Mouse (Mus musculus) heart, embryonic 13.5 days (tissue): ENCODE results near the gene Wwc2. TPM values are rescaled to one million over a fixed set of nuclear protein-coding genes. Genes with fewer than 3 reads are reported as not detected.

Experiments used
- ATAC-seq: fragments of 200-750 bp; cut with Nextera tagmentation; 2 replicates; pipeline ENCODE4 v1.8.0; 2017; ENCODE audit warnings: moderate TSS enrichment; ENCODE audit not compliant: insufficient number of reproducible peaks, low FRiP score, low TSS enrichment; ENCODE audit errors: extremely low read depth
- H3K27ac ChIP-seq: fragments of 300-500 bp; sonication (generic); replicated peaks from 2 replicates; pipeline ENCODE4 v1.5.1; 2015; ENCODE audit warnings: moderate library complexity, mild to moderate bottlenecking, inconsistent platforms
- H3K27me3 ChIP-seq: fragments of 300-500 bp; sonication (generic); replicated peaks from 2 replicates; pipeline ENCODE4 v1.6.1; 2015; ENCODE audit warnings: mild to moderate bottlenecking, inconsistent platforms
- H3K36me3 ChIP-seq: fragments of 300-500 bp; sonication (generic); 2 replicates; pipeline ENCODE4 v1.6.1; 2015; ENCODE audit warnings: mild to moderate bottlenecking, inconsistent platforms
- H3K4me1 ChIP-seq: fragments of 300-500 bp; sonication (generic); 2 replicates; pipeline ENCODE4 v1.6.1; 2015; ENCODE audit warnings: inconsistent platforms
- H3K4me2 ChIP-seq: fragments of 300-500 bp; sonication (generic); 2 replicates; pipeline ENCODE4 v1.6.1; 2015; ENCODE audit warnings: inconsistent platforms, mild to moderate bottlenecking, moderate library complexity
- H3K4me3 ChIP-seq: fragments of 300-500 bp; sonication (generic); 2 replicates; pipeline ENCODE4 v1.5.1; 2015; ENCODE audit warnings: moderate library complexity, mild to moderate bottlenecking, inconsistent platforms
- H3K9ac ChIP-seq: fragments of 300-500 bp; sonication (generic); 2 replicates; pipeline ENCODE4 v1.6.1; 2015; ENCODE audit warnings: inconsistent platforms, mild to moderate bottlenecking, moderate library complexity
- H3K9me3 ChIP-seq: fragments of 300-500 bp; sonication (generic); 2 replicates; pipeline ENCODE4 v1.6.1; 2016; ENCODE audit warnings: inconsistent platforms
- WGBS: fragments of 180-500 bp; shearing (Covaris S2); methylation state at CpG from one replicate; pipeline ENCODE4 v1.1.7; 2015; ENCODE audit warnings: mixed read lengths; 5-methylcytosine and 5-hydroxymethylcytosine counted together
- polyA plus RNA-seq: library from polyadenylated mRNA; unstranded; fragments of >200 nt; fragmentation: Nextera tagmentation; extraction: Ambion mirVana; gene quantifications from 2 replicates; pipeline ENCODE4 v1.2.1, GENCODE M21; 2015

Gene Wwc2
- polyA plus RNA-seq: 10.6 and 11.1 TPM in 2 replicates

- peak within 1 kb of the TSS; percentile 98 for H3K4me3 ChIP-seq
- H3K9me3 ChIP-seq: no peaks in the 10 kb centered on the region
- peaks cover 64% of the 10 kb centered on the region for H3K4me1 ChIP-seq
- no peaks in the 10 kb centered on the region for H3K27me3 ChIP-seq
- peak; percentile 31; the same call in 1 of the 2 replicates for ATAC-seq
- no peaks in the 10 kb centered on the region for H3K36me3 ChIP-seq
- H3K27ac ChIP-seq: peak within 1 kb of the TSS; percentile 98
- 1% methylated on average over 39 of the region's 46 CpGs for WGBS
- peak within 1 kb of the TSS; percentile 86 for H3K4me2 ChIP-seq
- peak within 1 kb of the TSS; percentile 99 for H3K9ac ChIP-seq
Measured at GRCm38 (mm10) chr8:47990911-47991820, at the start of gene Wwc2. Gene Wwc2 (minus strand): TSS chr8:47990924.

DNA sequence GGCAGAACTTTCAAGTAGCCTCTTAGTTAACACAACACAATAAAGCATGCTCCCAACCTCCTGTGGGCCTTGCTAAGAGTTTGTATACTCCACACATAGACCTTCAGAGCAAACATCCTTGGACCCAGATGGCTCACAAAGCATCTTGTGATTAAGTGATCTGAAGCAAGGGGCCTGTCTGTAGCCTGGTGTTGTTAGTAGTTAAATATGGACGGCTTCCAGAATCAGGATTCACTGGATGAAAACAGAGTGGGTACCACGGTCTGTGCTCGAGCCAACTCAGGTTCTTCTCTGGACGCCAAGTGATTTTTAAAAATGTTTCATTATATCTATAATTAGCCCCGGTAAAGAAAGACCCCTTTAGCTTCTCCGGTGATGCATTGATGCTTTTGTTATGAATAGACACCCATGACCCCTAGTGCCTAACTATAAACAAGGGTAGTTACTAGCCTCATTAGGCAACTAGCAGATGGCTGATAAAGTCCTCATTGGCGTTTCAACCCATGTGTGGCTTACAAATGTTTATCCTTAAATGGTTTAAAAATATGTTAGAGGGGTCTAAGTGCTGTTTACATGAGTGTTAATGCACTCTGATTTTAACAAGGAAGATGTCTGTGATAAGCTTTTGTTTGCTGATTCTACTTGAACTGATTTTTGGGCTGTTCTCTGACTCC lies 47.7 kb upstream of the Wwc2 start:
- H3K4me2 ChIP-seq: no peak overlapping the region
- no peaks in the 10 kb centered on the region for H3K4me1 ChIP-seq
- no peak for ATAC-seq
- H3K36me3 ChIP-seq: no peaks in the 10 kb centered on the region
- H3K27ac ChIP-seq: no peak overlapping the region
- H3K9ac ChIP-seq: no peak overlapping the region
- H3K9me3 ChIP-seq: no peaks in the 10 kb centered on the region
- WGBS: 71% methylated on average over 7 of the region's 7 CpGs
- no peaks in the 10 kb centered on the region for H3K27me3 ChIP-seq
- H3K4me3 ChIP-seq: no peak overlapping the region

GRCm38 (mm10) chr8:48032046-48032445 lies 41.3 kb upstream of the Wwc2 start:
- no peaks in the 10 kb centered on the region for H3K27me3 ChIP-seq
- H3K36me3 ChIP-seq: no peaks in the 10 kb centered on the region
- H3K9ac ChIP-seq: no peak overlapping the region
- H3K4me3 ChIP-seq: no peak overlapping the region
- no peaks in the 10 kb centered on the region for H3K4me1 ChIP-seq
- H3K9me3 ChIP-seq: no peaks in the 10 kb centered on the region
- no peak for ATAC-seq
- H3K4me2 ChIP-seq: no peak overlapping the region
- H3K27ac ChIP-seq: no peak overlapping the region
- WGBS: 9% methylated on average over 2 of the region's 2 CpGs

GRCm38 (mm10) chr8:48030667-48031066 lies 39.9 kb upstream of the Wwc2 start:
- Histone ChIP-seq H3K4me1 (no peaks in the 10 kb centered on the region), H3K4me3 (no peak overlapping the region), H3K4me2 (no peak overlapping the region), H3K9ac (no peak overlapping the region), H3K27me3 (no peaks in the 10 kb centered on the region), H3K9me3 (no peaks in the 10 kb centered on the region), H3K36me3 (no peaks in the 10 kb centered on the region), H3K27ac (no peak overlapping the region)
- WGBS: 58% methylated on average over 1 of the region's 1 CpGs
- no peak for ATAC-seq

- Histone ChIP-seq H3K4me1 (no peaks in the 10 kb centered on the region), H3K27ac (no peak overlapping the region), H3K9me3 (peaks cover 6% of the 10 kb centered on the region; the same call in 1 of the 2 replicates), H3K36me3 (no peaks in the 10 kb centered on the region), H3K9ac (no peak overlapping the region), H3K4me3 (no peak overlapping the region), H3K27me3 (no peaks in the 10 kb centered on the region), H3K4me2 (no peak overlapping the region)
- no peak for ATAC-seq
- WGBS: 72% methylated on average over 11 of the region's 11 CpGs
Measured at GRCm38 (mm10) chr8:48026796-48027195, 36.1 kb upstream of the Wwc2 start.

GRCm38 (mm10) chr8:48023206-48023605 lies 32.5 kb upstream of the Wwc2 start:
- Histone ChIP-seq H3K36me3 (no peaks in the 10 kb centered on the region), H3K4me2 (no peak overlapping the region), H3K27me3 (no peaks in the 10 kb centered on the region), H3K4me3 (no peak overlapping the region), H3K9ac (no peak overlapping the region), H3K9me3 (peaks cover 6% of the 10 kb centered on the region; the same call in 1 of the 2 replicates), H3K27ac (no peak overlapping the region), H3K4me1 (no peaks in the 10 kb centered on the region)
- 63% methylated on average over 8 of the region's 8 CpGs for WGBS
- ATAC-seq: no peak

GRCm38 (mm10) chr8:48019737-48020136 lies 29.0 kb upstream of the Wwc2 start:
- H3K9me3 ChIP-seq: peaks cover 6% of the 10 kb centered on the region
- 85% methylated on average over 2 of the region's 2 CpGs for WGBS
- no peak overlapping the region for H3K4me3 ChIP-seq
- no peak overlapping the region for H3K27ac ChIP-seq
- H3K4me2 ChIP-seq: no peak overlapping the region
- no peak overlapping the region for H3K9ac ChIP-seq
- no peaks in the 10 kb centered on the region for H3K36me3 ChIP-seq
- H3K4me1 ChIP-seq: no peaks in the 10 kb centered on the region
- no peak for ATAC-seq
- no peaks in the 10 kb centered on the region for H3K27me3 ChIP-seq

GRCm38 (mm10) chr8:48016538-48016937 lies 25.8 kb upstream of the Wwc2 start:
- Histone ChIP-seq H3K9me3 (no peaks in the 10 kb centered on the region; the same call in 1 of the 2 replicates), H3K36me3 (no peaks in the 10 kb centered on the region), H3K4me2 (0 out of 2 replicates have a peak overlapping the region, but pooled peaks have one; percentile 20), H3K27me3 (no peaks in the 10 kb centered on the region), H3K27ac (no peak overlapping the region), H3K4me3 (no peak overlapping the region), H3K4me1 (no peaks in the 10 kb centered on the region), H3K9ac (no peak overlapping the region)
- no peak for ATAC-seq
- WGBS: 17% methylated on average over 8 of the region's 8 CpGs

GRCm38 (mm10) chr8:48014386-48014785 lies 23.7 kb upstream of the Wwc2 start:
- H3K9me3 ChIP-seq: no peaks in the 10 kb centered on the region; the same call in 1 of the 2 replicates
- H3K4me2 ChIP-seq: no peak overlapping the region
- no peak for ATAC-seq
- no peak overlapping the region for H3K9ac ChIP-seq
- H3K4me1 ChIP-seq: no peaks in the 10 kb centered on the region
- no peak overlapping the region for H3K27ac ChIP-seq
- H3K36me3 ChIP-seq: no peaks in the 10 kb centered on the region
- H3K27me3 ChIP-seq: no peaks in the 10 kb centered on the region
- WGBS: 76% methylated on average over 6 of the region's 6 CpGs
- H3K4me3 ChIP-seq: no peak overlapping the region

GRCm38 (mm10) chr8:48013281-48013680 lies 22.6 kb upstream of the Wwc2 start:
- WGBS: 83% methylated on average over 9 of the region's 9 CpGs
- H3K27ac ChIP-seq: no peak overlapping the region
- H3K4me1 ChIP-seq: no peaks in the 10 kb centered on the region
- H3K27me3 ChIP-seq: no peaks in the 10 kb centered on the region
- H3K9ac ChIP-seq: no peak overlapping the region
- H3K9me3 ChIP-seq: no peaks in the 10 kb centered on the region; the same call in 1 of the 2 replicates
- no peaks in the 10 kb centered on the region for H3K36me3 ChIP-seq
- no peak overlapping the region for H3K4me3 ChIP-seq
- ATAC-seq: no peak
- H3K4me2 ChIP-seq: no peak overlapping the region

GRCm38 (mm10) chr8:48011871-48012270 lies 21.1 kb upstream of the Wwc2 start:
- no peaks in the 10 kb centered on the region for H3K36me3 ChIP-seq
- H3K27ac ChIP-seq: no peak overlapping the region
- no peaks in the 10 kb centered on the region; the same call in 1 of the 2 replicates for H3K9me3 ChIP-seq
- no peak overlapping the region for H3K9ac ChIP-seq
- no peak overlapping the region for H3K4me3 ChIP-seq
- H3K4me2 ChIP-seq: no peak overlapping the region
- no peak for ATAC-seq
- H3K27me3 ChIP-seq: no peaks in the 10 kb centered on the region
- WGBS: 59% methylated on average over 10 of the region's 10 CpGs
- no peaks in the 10 kb centered on the region for H3K4me1 ChIP-seq
